Mouse (Mus musculus) kidney, embryonic 14.5 days (tissue): Measurements from ENCODE around the gene Myl6b. TPM values are rescaled to one million over a fixed set of nuclear protein-coding genes. Genes with fewer than 3 reads are reported as not detected.
A peak's percentile ranks its signal among the peaks of the same experiment; 100 is the strongest.
"Not testable (repeated sequence)": the region's sequence is repeated elsewhere in the genome, so short reads cannot be mapped to it uniquely, and the experiment has no call there.

Experiments used
- ATAC-seq: fragments of 200-750 bp; cut with Nextera tagmentation; 2 replicates; pipeline ENCODE4 v1.8.0; 2017; ENCODE audit warnings: moderate number of reproducible peaks, mild to moderate bottlenecking, moderate TSS enrichment, moderate library complexity; ENCODE audit not compliant: low FRiP score, low TSS enrichment
- H3K27ac ChIP-seq: fragments of 300-500 bp; sonication (generic); 2 replicates; pipeline ENCODE4 v1.5.1; 2014; ENCODE audit warnings: low read depth, mild to moderate bottlenecking, low read length, moderate library complexity, mixed read lengths
- H3K27me3 ChIP-seq: fragments of 300-500 bp; sonication (generic); 2 replicates; pipeline ENCODE4 v1.6.1; 2014; ENCODE audit warnings: mild to moderate bottlenecking, low read length; ENCODE audit not compliant: control insufficient read depth, insufficient read depth
- H3K36me3 ChIP-seq: fragments of 300-500 bp; sonication (generic); 2 replicates; pipeline ENCODE4 v1.6.1; 2014; ENCODE audit warnings: low read length, mixed read lengths; ENCODE audit not compliant: control insufficient read depth, insufficient read depth
- H3K4me1 ChIP-seq: fragments of 300-500 bp; sonication (generic); 2 replicates; pipeline ENCODE4 v1.6.1; 2014; ENCODE audit warnings: low read length, mixed read lengths; ENCODE audit not compliant: control insufficient read depth, insufficient read depth
- H3K4me2 ChIP-seq: fragments of 300-500 bp; sonication (generic); replicated peaks from 2 replicates; pipeline ENCODE4 v1.6.1; 2014; ENCODE audit warnings: low read depth, mild to moderate bottlenecking, low read length
- H3K4me3 ChIP-seq: fragments of 300-500 bp; sonication (generic); 2 replicates; pipeline ENCODE4 v1.5.1; 2014; ENCODE audit warnings: mild to moderate bottlenecking, low read length
- H3K9ac ChIP-seq: fragments of 300-500 bp; sonication (generic); 2 replicates; pipeline ENCODE4 v1.6.1; 2014; ENCODE audit warnings: low read depth, mild to moderate bottlenecking, low read length, moderate library complexity
- H3K9me3 ChIP-seq: fragments of 300-500 bp; sonication (generic); 2 replicates; pipeline ENCODE4 v1.6.1; 2016; ENCODE audit warnings: low read length; ENCODE audit not compliant: control insufficient read depth
- WGBS: fragments of 180-500 bp; shearing (Covaris S2); extraction: QIAGEN DNeasy Blood & Tissue Kit; methylation state at CpG from one replicate; pipeline ENCODE4 v1.1.7; 2014; 5-methylcytosine and 5-hydroxymethylcytosine counted together
- polyA plus RNA-seq: library from polyadenylated mRNA; unstranded; fragments of >200 nt; fragmentation: Nextera tagmentation; extraction: Ambion mirVana; gene quantifications from 2 replicates; pipeline ENCODE4 v1.2.1, GENCODE M21; 2014

Myl6b gene
- polyA plus RNA-seq, 1 experiment from 2014 or later, result 3.2 TPM

GRCm38 (mm10) chr10:128493319-128493694 is 5.2 kb downstream of the Myl6b start:
- Histone ChIP-seq H3K27ac (peak overlapping the region; percentile 93), H3K9me3 (no peaks in the 10 kb centered on the region), H3K4me2 (peak overlapping the region; percentile 87), H3K4me1 (peaks cover 30% of the 10 kb centered on the region), H3K9ac (peak overlapping the region; percentile 85), H3K27me3 (no peaks in the 10 kb centered on the region), H3K36me3 (peaks cover 35% of the 10 kb centered on the region), H3K4me3 (peak overlapping the region; percentile 80)
- under 1% methylated on average over 12 of the region's 12 CpGs for whole genome bisulfite sequencing
- ATAC-seq, result peak; percentile 29

DNA sequence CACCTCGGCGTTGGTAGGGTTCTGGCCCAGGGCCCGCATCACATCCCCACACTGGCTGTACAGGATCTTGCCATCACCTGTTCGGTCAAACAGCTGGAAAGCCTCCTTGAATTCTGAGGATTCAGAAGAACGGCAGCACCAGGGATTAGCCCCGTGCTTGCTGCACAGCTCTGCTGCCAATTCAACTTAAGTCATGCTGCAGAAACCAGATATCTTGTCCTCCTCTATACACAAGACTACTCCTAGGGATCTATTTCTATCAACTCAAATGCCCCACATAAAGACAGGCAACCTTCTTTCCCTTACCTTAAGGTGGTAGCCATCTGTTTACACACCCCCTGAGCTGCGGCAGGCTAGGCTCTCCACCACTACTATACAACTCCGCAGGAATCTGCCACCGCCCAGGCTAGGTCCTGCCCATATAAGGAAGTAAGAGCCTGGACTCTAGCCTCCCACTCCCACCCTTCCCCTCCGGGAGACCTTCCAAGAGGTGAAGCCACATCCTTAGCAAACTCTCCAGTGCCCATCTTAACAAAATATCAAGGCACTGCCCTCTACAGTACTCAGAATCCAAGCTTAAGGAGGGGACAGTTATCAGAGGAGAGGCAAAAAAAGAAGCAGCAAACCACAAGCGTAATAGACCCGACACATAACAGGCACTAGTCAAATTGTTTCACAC is 5.7 kb downstream of the Myl6b start:
- 22% methylated on average over 12 of the region's 12 CpGs for WGBS

GRCm38 (mm10) chr10:128492051-128492450 is 6.4 kb downstream of the Myl6b start:
- peaks cover 22% of the 10 kb centered on the region for H3K4me1 ChIP-seq
- H3K4me3 ChIP-seq, result peak overlapping the region; percentile 80
- H3K27me3 ChIP-seq, H3K9me3 ChIP-seq, ATAC-seq: not testable (repeated sequence)
- H3K4me2 ChIP-seq, result peak overlapping the region; percentile 87
- H3K27ac ChIP-seq, result peak overlapping the region; percentile 93; the same call in 1 of the 2 replicates
- peaks cover 48% of the 10 kb centered on the region for H3K36me3 ChIP-seq
- peak overlapping the region; percentile 85; the same call in 1 of the 2 replicates for H3K9ac ChIP-seq
- WGBS, result 41% methylated on average over 7 of the region's 8 CpGs

More for the DNA sequence above, 5.7 kb downstream of the Myl6b start:
- H3K4me1 ChIP-seq, result peaks cover 28% of the 10 kb centered on the region
- peak; percentile 50 for ATAC-seq
- peak overlapping the region; percentile 85 for H3K9ac ChIP-seq
- peak overlapping the region; percentile 93 for H3K27ac ChIP-seq
- no peaks in the 10 kb centered on the region for H3K9me3 ChIP-seq
- peak overlapping the region; percentile 87 for H3K4me2 ChIP-seq
- no peaks in the 10 kb centered on the region for H3K27me3 ChIP-seq
- H3K36me3 ChIP-seq, result peaks cover 41% of the 10 kb centered on the region
- H3K4me3 ChIP-seq, result peak overlapping the region; percentile 80

DNA sequence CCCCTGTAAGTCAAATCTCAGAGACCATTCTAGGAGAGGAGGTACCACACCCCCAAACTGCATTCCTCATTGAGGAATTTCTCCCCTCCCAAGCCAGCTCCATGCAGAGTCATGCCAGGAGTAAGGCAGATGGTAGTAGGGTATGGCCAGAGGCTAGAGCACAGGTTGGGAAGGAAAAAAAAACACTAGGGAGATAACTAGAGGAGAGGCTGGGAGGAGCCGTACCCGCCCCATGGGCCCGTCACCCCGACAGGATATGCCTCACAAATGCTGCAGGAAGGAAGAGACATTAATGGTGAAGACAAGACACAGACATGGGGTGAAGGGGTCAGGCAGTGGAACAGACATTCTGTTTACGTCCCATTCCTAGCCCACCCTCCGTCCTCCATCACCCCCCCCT is 7.0 kb downstream of the Myl6b start:
- no peaks in the 10 kb centered on the region for H3K27me3 ChIP-seq
- H3K4me3 ChIP-seq, result peak overlapping the region; percentile 80; the same call in 1 of the 2 replicates
- peaks cover 22% of the 10 kb centered on the region for H3K4me1 ChIP-seq
- peak overlapping the region; percentile 85; the same call in 1 of the 2 replicates for H3K9ac ChIP-seq
- H3K9me3 ChIP-seq, result no peaks in the 10 kb centered on the region
- peak overlapping the region; percentile 87 for H3K4me2 ChIP-seq
- peaks cover 52% of the 10 kb centered on the region for H3K36me3 ChIP-seq
- WGBS, result 36% methylated on average over 6 of the region's 6 CpGs
- ATAC-seq, result no peak
- H3K27ac ChIP-seq, result no peak overlapping the region

- Histone ChIP-seq H3K9me3 (no peaks in the 10 kb centered on the region), H3K36me3 (peaks cover 57% of the 10 kb centered on the region), H3K4me1 (peaks cover 22% of the 10 kb centered on the region), H3K9ac (no peak overlapping the region), H3K27ac (no peak overlapping the region), H3K4me2 (no peak overlapping the region; the same call in 1 of the 2 replicates), H3K4me3 (peak overlapping the region; percentile 80; the same call in 1 of the 2 replicates), H3K27me3 (no peaks in the 10 kb centered on the region)
- no peak for ATAC-seq
- 46% methylated on average over 5 of the region's 5 CpGs for WGBS
These were observed 7.6 kb downstream of the Myl6b start for GRCm38 (mm10) chr10:128490912-128491311.

- 61% methylated on average over 5 of the region's 5 CpGs for WGBS
- no peak overlapping the region for H3K4me3 ChIP-seq
- no peak overlapping the region for H3K4me2 ChIP-seq
- H3K27ac ChIP-seq, result no peak overlapping the region
- peaks cover 22% of the 10 kb centered on the region for H3K4me1 ChIP-seq
- peaks cover 64% of the 10 kb centered on the region for H3K36me3 ChIP-seq
- H3K9ac ChIP-seq, result no peak overlapping the region
- no peaks in the 10 kb centered on the region for H3K27me3 ChIP-seq
- no peaks in the 10 kb centered on the region for H3K9me3 ChIP-seq
- no peak for ATAC-seq
These were observed 8.3 kb downstream of the Myl6b start for GRCm38 (mm10) chr10:128490232-128490631.

DNA sequence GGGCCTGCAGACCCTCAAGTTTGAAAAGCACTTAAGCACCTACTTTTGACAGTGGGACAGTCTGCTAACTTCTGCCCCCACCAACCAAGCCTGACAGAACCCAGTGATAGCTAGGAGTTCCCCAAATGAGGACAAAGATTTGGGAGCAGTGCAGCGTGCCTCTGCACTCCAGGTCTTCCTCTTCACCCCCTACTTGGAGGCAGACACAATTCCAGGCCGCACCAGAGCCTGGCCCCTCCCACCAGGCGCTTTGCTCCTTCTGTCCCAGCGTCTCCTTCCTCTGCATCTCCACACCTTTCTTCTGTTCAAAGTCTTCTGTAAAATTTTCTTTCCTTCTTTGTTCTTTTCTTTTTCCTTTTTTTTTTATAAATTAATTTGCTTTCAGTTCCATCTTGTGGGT is 8.7 kb downstream of the Myl6b start:
- ATAC-seq, result no peak
- Histone ChIP-seq H3K4me1 (peaks cover 18% of the 10 kb centered on the region), H3K9ac (no peak overlapping the region), H3K4me2 (no peak overlapping the region), H3K27me3 (no peaks in the 10 kb centered on the region), H3K27ac (no peak overlapping the region), H3K4me3 (no peak overlapping the region), H3K9me3 (no peaks in the 10 kb centered on the region), H3K36me3 (peaks cover 67% of the 10 kb centered on the region)
- 64% methylated on average over 4 of the region's 4 CpGs for WGBS

DNA sequence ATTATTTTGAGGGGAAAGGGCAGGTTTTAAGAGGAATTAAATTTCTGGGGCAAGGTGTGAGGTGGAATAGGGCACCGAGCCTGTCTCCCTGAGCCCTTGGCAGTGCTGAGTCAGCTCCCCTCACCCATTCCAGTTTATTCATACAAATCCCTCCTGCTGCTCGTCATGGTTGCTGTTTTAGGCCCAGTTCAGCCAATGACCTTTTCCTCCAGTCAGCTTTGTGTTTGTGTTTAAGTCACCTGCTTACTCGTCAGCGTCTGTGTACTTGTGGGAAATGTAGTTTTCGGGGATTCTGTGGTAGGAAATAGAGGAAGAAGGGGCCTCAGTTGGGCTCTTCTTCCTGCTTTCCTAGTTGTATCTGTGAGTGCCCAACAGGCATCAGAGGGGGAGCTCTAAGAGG is 9.1 kb downstream of the Myl6b start:
- H3K9ac ChIP-seq, result no peak overlapping the region
- peaks cover 70% of the 10 kb centered on the region for H3K36me3 ChIP-seq
- ATAC-seq, result no peak
- H3K9me3 ChIP-seq, result no peaks in the 10 kb centered on the region
- no peak overlapping the region for H3K4me3 ChIP-seq
- no peaks in the 10 kb centered on the region for H3K27me3 ChIP-seq
- WGBS, result 66% methylated on average over 5 of the region's 5 CpGs
- no peak overlapping the region for H3K4me2 ChIP-seq
- H3K27ac ChIP-seq, result no peak overlapping the region
- peaks cover 14% of the 10 kb centered on the region; the same call in 1 of the 2 replicates for H3K4me1 ChIP-seq

DNA sequence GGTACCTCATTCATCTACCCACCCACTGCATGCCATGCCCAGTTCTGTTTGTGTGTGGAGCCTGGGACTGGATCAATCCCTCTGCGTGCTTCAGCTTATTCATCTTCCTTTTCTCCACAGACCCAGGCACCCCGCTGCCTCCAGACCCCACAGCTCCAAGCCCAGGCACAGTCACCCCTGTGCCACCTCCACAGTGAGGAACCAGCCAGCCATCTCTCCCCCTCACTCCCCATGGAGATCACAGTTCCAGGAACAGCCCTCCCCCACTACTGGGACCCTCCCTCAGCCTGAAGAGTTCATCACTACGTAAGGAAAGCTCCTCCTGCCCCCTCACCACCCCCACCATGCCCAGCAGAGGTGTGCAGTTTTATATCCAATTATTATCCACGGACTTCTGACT is 9.7 kb downstream of the Myl6b start:
- Histone ChIP-seq H3K27ac (no peak overlapping the region), H3K27me3 (no peaks in the 10 kb centered on the region), H3K4me3 (no peak overlapping the region), H3K4me2 (no peak overlapping the region), H3K4me1 (peaks cover 14% of the 10 kb centered on the region; the same call in 1 of the 2 replicates), H3K36me3 (peaks cover 76% of the 10 kb centered on the region), H3K9me3 (no peaks in the 10 kb centered on the region), H3K9ac (no peak overlapping the region)
- WGBS, result 86% methylated on average over 4 of the region's 4 CpGs
- no peak for ATAC-seq
